Mouse (Mus musculus) spleen, postnatal 14 days (tissue): ENCODE results near the gene Ablim1.

Experiments used
- DNase-seq, 2 experiments: peaks; one replicate each; pipeline ENCODE4 v3.0.0; 2021 to 2022; ENCODE audit warnings: low spot score in 2 of 2

The Ablim1 gene

DNA sequence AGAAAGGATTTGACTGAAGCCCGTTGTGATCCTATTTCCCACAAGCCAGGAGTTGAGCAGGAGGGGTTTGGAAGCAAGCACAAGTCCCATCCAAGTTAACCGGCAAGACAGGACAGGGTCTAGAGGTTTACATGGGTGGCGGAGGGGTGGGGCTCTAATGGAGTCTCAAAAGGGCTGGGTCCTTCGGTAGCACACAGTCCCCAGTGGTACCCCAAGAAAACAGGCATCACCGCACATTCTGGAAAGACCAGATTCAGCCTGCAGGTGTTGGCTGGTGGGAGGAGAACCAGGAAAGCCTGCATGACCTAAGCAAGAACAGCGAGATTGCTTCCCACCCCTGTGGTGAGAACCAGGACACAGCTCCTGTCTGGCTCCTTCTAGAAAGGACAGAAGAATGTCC, 186.7 kb downstream of the Ablim1 start:
- no peak for DNase-seq

DNA sequence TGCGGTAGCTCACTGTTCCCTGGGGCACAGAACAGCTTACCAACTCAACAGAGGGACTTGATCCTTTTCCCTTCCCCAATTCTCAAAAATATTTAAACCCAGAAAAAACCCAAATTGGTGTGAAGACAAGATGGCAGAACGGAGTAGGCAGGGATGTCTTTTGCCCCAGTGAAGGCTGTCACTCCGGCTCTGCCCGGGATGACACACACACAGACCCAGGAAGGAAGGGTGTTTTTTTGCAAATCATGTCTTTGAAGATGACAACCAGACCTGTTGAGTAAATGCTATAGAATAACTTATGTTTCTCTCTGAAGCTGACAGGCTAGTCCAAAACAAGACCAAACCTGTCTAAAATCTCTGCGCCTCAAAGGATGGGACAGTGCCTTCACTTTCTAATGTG, 187.2 kb downstream of the Ablim1 start:
- DNase-seq = no peak

DNA sequence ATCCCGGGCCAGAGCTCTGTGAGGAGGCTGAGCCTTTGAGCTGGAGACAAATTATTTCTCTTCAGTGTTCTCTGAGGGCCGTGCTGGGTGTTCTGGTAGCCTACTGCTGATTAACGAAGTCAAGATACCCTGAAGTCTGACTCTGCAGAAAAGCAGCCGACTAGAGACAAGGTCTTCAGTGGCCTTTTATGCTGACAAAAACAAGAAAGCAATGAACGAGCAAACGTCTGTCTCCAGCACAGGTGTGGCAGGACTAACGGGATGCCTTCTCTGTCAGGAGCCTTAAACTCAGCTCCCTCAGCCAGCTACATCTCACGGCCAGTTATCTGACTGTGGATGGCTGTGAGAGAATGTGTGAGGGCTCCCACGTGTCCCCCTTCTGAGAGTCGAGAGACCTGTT, 187.8 kb downstream of the Ablim1 start:
- no peak for DNase-seq

DNA sequence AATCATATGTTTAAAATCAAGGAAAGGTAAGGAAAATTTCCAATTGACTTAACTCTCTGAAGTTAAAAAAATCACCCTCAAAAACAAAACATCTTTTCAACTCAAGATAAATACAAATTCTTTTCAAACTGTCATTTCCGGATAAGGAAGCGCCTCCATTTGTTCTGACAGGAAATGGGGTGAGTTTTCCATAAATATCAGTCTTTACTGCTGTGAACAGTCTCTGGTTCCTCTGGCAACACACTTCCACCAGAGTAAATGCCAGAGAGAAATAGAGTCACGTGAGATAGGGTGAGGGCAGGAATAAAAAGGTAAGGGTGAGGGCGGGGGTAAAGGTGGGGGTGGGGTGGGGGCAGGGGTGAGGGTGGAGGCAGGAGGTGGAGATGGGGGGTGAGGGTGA, 189.8 kb downstream of the Ablim1 start:
- no peak for DNase-seq

DNA sequence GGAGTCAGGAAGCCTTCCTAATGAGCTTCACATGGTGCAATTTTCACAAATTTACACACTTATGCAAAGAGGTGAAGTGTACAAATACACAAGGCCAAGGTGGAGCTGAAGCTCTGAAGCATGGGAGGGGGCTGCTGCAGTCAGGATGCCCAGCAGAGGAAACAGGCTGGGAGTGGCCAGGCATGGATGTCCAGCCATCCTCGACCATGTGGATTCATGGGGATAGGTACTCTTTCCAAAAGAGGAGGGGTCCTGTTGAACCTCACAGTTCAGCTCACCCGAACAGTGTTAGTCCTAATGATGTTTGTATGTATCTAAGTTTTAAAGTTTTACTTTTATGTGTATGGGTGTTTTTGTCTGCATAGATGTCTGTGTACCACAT, 190.6 kb downstream of the Ablim1 start:
- DNase-seq = no peak

DNA sequence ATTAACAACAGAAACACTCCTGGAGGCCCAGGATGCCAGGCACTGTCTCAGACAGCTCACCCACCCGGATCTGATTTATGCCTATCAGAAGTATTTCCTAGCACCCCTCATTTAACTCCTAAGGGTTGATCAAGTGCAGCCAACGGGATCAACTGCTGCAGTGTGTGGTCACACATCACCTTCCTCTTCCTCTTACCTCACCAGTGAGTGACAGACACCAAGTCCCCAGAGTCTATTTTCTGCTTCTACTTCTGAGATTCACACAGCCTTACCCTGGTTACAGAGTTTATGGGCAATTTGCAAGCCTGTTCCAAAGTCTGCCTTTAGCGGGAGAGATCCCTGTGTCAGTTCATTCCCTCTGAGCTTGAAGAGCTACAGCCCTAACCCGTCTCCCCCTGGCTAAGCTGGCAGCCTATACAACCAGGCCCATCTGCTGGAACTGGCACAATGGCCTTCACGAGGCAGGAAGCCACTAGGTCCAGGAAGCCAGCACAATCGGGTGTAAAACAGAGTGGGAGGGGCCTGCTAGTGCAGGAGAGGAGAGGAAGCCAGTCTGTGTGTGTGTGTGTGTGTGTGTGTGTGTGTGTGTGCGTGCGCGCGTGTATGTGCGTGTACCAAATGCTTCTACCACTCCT, 191.1 kb downstream of the Ablim1 start:
- peak; percentile 35 to 58 for DNase-seq

DNA sequence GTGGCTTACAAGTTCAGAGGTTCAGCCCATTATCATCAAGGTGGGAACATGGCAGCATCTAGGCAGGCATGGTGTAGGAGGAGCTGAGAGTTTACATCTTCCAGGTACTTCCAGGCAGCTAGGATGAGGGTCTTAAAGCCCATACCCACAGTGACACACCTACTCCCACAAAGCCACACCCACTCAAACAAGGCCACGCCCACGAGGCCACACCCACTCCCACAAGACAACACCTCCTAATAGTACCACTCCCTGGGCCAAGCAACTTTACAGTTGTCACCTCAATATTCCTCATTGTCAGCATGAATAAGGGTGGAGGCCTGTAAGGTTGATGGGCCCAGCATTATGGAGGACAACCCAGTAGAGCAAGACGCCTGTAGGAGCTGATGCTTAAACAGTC, 192.5 kb downstream of the Ablim1 start:
- DNase-seq = no peak

DNA sequence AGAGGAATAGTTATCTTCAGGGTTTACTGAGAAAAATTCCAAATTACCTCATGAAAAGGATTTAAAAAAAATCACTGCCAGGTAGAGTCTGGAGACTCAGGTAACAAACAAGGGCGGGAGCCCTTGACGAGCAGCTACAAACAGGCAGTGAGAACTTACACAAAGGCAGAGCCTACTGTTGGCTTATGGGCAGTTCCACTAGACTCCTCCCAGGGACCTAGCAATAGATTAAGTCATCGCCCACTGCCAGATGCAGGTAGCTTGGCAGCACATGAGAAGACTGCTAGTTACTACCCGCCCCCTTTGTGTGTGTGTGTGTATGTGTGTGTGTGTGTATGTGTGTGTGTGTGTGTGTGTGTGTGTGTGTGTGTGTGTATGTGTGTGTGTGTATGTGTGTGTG, 193.7 kb downstream of the Ablim1 start:
- no peak for DNase-seq

DNA sequence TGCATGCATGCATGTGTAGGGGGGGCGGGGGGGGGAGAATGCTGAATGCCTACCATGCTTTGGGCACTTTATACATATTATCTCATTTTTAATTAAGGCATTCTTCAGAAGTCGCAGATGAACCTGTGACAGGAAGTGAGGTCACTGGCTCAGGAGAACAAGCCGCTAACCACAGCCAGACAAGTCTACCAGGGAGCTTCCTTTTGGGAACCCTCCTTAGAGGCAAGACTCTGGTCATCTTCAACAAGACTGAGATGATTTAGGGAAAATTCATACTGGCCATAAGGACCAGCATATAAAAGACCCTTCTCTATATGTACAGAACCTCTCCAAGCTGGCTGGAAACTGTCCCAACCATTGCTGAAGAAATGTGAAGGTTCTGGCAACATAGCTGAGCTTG, 195.1 kb downstream of the Ablim1 start:
- no peak for DNase-seq

DNA sequence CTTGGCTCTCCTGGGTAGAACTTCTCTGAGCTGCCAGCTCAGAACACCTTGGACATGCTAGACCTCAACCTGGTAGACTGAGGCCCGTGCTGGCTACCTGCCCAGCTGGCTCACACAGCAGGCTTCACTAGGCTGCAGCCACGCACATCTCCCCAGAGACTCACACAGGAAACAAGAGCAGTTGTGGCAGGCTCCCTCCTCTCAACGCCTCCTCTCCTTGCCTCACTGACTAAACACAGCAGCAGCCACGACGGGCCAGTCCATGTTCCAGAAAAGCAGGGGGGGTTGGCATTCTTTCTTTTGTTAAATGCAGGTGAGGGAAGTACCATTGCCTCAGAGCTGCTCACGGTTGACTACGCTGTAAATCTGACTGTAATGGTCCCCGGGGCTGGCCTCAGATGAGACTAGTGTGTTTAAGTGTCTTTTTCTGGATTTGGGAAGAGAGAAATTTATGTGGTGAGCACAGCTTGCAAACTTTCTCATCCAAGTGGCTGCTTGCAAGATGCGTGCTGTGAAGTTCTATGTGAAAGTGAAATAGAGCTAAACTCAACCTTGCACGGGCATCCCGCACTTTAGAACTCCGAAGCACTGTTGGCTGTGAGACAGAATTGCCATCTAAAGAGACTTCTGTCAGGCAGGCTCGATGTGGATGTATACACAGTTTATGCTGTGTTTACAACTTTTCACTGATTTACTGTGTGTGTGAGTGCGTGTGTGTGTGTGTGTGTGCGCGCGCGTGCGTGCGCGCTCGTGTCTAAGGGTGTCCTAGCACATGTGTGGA, 195.7 kb downstream of the Ablim1 start:
- peak; percentile 63 to 72 for DNase-seq

DNA sequence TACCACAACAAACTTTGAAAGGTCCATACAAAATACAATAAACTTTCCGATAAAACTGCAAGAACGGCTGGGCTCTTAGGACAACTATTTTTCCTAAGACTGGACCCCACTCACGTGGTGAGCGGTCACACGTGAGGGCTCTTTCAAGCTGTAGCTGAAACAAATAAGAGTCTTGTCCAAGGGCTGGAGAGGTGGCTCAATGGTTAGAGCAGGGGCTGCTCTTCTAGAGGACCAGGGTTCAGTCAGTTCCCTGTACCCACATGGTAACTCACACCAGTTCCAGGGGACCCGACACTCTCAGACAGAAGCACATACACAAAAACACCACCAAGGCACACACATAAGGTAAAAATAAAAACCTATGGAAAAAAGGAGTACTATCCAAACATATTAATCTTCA, 197.0 kb downstream of the Ablim1 start:
- no peak for DNase-seq

DNA sequence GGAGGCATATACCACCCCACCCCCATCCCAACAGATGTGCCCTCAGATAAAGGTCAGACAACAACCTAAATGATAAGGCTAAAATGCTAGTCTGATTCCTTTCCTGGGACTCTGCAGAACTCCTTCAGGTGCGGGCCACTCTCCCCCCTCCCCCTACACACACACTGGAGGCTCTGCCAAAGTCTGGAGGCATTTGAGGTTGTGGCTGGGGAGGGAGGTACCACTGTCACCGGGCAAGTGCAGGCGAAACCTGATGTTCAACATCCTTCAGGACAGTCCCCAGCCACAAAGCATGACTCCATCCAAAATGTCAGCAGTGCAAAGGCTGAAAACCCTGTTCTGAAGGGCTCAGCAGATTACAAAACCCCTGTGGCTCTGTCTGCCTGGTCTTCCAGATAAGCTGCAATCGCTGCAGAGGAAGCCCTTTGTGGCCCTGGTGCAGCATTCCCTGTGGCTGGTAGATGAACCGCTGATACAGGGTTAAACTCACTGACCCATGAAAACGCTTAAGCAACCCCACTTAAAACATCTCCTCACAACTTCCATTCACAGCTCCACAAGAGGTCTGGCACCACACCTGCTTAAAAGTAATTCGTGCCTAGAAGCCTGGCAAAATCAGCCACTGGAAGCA, 197.7 kb downstream of the Ablim1 start:
- DNase-seq = no peak

DNA sequence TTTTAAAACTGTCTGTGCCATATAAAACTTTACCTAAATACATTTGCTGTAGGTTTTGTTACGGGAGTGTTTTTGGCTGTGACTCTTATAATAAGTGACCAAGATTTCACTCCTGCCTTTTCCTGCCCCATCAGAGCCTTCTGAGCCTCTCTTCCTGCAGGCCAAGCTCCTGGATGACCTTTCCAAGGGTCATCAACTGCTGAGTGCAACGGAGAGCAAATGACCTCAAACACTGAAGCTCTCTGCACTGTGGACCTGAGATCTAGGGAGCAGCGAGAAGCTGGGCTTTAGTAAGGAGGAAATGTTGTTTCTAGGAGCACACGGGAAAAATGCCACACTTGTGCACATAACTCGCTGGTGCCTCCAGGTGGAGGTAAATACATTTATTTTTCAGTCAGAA, 199.0 kb downstream of the Ablim1 start:
- no peak for DNase-seq

DNA sequence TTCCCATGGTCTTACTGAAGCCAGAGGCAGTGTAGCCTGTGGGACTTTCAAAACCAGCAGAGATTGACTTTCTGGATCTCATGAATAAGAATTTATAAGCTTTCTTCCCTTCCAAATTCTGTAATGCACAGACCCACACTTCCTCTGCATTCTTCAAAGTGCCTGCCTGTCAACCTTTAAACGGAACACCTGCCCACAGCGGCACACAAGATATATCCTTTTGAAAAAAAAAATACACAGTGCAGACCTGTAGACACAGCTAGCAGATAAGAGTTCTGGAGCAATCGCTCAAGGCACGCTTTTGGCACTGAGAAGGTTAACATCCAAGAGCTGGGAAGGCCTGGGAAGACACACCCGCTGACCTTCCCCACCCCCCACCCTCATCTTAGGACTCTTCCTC, 199.8 kb downstream of the Ablim1 start:
- DNase-seq = no peak

DNA sequence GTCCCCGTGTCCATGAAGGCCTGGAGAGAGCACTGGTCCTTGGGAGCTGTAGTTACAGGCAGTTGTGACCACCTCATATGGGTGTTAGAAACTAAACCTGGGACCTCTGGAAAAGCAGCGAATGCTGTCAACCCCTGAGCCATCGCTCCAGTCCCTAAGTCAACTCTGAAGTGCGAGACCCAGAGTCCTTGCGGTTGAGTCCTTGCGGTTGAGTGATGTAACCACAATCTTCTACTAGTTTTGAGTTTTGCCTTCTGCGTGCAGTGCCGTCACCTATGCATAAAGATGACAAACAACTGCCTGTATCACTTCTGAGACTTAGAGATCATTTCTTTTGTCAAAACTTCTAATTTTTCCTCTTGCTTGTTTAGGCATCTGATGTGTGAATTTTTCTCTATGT, 200.7 kb downstream of the Ablim1 start:
- no peak for DNase-seq

DNA sequence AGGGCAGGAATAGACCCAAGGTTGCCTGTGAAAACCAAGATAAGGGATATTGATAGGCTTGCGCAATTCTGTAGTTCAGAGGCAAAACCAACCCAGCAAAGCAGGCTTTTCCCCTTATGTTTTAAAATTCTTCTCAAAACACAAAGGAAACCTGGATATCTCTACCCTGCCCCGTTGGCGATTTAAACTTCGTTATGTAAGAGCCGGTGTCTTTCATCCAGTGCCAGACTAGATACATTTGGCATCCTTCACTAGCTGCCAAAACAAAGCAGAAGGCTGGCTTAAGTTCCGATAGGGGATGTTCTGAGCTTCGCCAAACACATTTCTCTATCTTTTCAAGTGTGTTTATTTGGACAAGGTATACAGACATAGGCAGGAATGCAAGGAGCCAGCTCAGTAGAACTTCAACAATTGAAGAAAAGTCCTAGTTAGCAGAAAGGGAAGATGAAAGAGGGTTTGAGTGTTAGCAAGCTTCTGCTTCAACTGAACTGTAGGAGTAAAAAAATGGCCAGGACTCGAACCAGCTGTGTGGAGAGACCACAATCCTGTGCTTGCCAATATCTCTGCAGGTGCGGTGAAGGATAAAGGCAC, 201.8 kb downstream of the Ablim1 start:
- DNase-seq = no peak

DNA sequence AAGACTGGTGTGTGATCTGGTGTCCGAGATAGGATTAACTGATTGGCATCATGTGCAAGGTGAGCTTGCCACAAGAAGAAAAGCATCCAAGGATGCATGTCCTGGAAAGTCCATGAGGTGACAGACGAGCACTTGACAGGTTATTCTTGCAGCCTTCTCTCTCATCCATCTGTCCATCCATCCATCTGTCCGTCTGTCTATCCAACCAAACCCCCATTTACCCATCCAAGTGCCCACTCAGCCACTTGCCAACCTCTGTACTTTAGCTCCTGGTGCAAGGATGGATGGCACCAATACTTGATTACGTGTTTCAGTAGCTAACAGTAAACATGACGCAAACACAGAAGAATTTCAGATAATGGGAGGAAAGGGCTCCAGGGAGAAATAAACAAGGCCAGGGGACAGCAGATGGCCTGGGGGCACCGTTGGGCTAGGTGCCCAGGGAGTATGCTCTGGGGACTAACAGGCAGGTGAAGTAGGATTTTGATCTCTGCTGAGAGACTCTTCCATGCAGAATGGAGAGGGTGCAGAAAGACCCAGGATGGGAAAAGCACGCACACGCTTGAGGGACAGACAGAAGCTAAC, 202.4 kb downstream of the Ablim1 start:
- DNase-seq = no peak

DNA sequence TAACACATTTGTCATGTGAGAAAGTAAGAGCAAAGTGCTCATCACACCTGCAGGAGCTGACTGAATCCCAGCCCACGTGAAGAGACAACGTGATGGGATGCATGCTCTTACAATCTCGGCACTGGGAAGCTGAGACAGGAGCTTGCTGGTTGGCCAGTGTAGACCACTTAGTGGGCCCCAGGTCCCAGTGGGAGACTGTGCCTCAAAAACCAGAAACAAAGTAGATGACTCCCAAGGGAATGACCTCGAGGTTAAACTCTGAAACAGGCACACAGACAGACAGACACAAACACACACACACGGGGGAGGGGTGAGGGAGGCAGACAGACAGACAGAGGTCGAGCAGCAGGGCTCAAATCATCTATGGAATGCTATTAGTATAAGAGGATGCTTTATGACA, 203.4 kb downstream of the Ablim1 start:
- DNase-seq = no peak

DNA sequence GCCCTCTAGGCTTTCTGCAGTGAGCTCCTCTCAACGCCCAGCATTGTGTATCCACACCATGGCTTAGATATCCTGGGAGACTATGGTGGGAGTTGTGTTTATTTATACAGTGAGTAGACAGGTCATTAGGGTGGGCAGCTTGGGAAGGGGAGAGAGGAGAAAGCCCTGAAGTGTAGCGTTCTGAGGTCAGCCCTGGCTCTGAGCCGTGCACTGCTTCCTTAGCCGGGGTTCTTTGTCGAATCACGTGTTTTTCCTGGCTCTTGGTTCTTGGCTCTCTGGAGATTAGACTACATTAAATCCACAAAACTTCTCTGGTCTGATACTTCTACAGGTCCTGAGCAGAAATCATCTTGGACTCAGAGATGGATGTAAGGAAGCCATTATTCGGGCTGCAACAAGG, 205.1 kb downstream of the Ablim1 start:
- DNase-seq = no peak

DNA sequence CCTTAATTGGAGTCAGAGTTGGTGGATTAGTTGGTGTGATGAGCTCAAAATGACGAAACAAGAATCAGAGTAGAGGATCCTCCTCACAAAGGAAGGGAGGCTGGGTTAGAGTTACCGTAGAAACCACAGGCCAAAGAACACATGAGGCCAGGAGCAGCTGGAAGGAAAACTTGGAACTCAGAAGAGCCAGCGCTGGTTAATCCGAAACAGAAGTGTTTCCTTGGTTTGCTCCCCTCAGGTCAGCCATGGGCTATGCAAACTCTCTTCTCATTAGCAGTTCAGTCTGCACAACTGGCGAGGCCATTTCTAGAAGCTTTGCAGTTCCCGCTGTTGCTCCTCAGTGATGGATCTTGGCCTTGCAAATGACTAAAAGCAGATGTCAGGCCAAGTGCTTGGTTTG, 208.2 kb downstream of the Ablim1 start:
- DNase-seq = no peak

DNA sequence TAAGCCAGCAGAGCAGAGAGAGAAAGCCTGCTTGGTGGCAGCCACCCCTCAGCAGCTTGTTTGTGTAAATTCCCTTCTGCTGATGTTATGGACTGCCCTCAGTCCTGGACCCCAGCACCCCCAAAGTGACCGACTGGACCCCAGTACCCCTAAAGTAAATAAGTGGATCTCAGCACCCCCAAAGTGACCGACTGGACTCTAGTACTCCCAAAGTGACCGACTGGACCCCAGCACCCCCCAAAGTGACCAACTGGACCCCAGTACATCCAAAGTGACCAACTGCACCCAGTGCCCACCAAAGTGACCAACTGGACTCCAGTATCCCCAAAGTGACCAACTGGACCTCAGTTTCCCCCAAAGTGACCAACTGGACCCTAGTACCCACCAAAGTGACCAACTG, 208.7 kb downstream of the Ablim1 start:
- DNase-seq = no peak

DNA sequence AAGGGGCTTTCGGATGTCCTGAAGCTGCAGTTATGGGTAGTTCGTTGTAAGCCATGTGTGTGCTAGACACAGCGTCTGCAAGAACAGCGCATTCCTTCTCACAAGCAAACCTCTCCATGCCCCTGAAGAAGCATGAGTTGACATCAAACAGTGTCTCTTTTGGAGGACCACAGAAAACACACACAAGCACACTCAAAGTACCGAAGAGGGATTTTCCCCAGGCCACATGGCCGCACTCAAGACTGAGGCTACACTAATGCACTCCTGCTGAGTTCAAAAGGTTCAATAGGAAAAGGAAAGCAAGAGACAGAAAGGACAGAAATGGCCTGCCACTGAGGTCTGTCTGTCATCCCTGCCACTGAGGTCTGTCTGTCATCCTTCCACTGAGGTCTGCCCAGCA, 209.6 kb downstream of the Ablim1 start:
- DNase-seq = no peak
